Mouse (Mus musculus) MEL (cell line): ENCODE data around the gene Cntnap2. TPM values are rescaled to one million over a fixed set of nuclear protein-coding genes. Genes with fewer than 3 reads are reported as not detected.

Experiments used
- DNase-seq: peaks from one replicate; pipeline ENCODE4 v3.0.0; 2011; ENCODE audit warnings: low read depth, low spot score
- H3K27ac ChIP-seq: 2 replicates; pipeline ENCODE4 v1.5.1; 2012; ENCODE audit warnings: low read depth, mild to moderate bottlenecking, control low read depth, low read length, moderate library complexity; ENCODE audit not compliant: control insufficient read depth
- H3K27me3 ChIP-seq, 2 experiments: fragments of 150-350 bp in 1 of 2; sonication (generic) in 1 of 2; 2 replicates each; pipeline ENCODE4 v1.6.1; 2012; ENCODE audit warnings: low read length in 2 of 2, mild to moderate bottlenecking in 2 of 2, improper control_type of control experiment in 1 of 2, moderate library complexity in 1 of 2; ENCODE audit not compliant: insufficient read depth in 2 of 2, control insufficient read depth in 1 of 2
- H3K36me3 ChIP-seq, 2 experiments: 2 replicates each; pipeline ENCODE4 v1.6.1; 2012 to 2014; ENCODE audit warnings: low read length in 2 of 2, improper control_type of control experiment in 1 of 2, inconsistent platforms in 1 of 2, mild to moderate bottlenecking in 1 of 2; ENCODE audit not compliant: insufficient read depth in 2 of 2, control insufficient read depth in 1 of 2
- H3K4me1 ChIP-seq, 2 experiments: fragments of 150-350 bp in 1 of 2; sonication (generic) in 1 of 2; 2 replicates each; pipeline ENCODE4 v1.6.1; 2012; ENCODE audit warnings: low read length in 2 of 2, improper control_type of control experiment in 1 of 2, mild to moderate bottlenecking in 1 of 2; ENCODE audit not compliant: insufficient read depth in 2 of 2, control insufficient read depth in 1 of 2
- H3K4me3 ChIP-seq, 2 experiments: fragments of 150-350 bp in 1 of 2; sonication (generic) in 1 of 2; 2 replicates each; pipeline ENCODE4 v1.5.1; 2012; ENCODE audit warnings: low read depth in 2 of 2, low read length in 2 of 2, mild to moderate bottlenecking in 2 of 2, moderate library complexity in 2 of 2, control low read depth in 1 of 2, improper control_type of control experiment in 1 of 2; ENCODE audit not compliant: control insufficient read depth in 1 of 2, insufficient read depth in 1 of 2
- H3K79me2 ChIP-seq: 2 replicates; pipeline ENCODE4 v1.6.1; 2012; ENCODE audit warnings: mild to moderate bottlenecking, low read length, moderate library complexity; ENCODE audit not compliant: control insufficient read depth, poor library complexity, insufficient read depth
- H3K9ac ChIP-seq: 2 replicates; pipeline ENCODE4 v1.6.1; 2012; ENCODE audit warnings: low read depth, mild to moderate bottlenecking, control low read depth, low read length, moderate library complexity; ENCODE audit not compliant: control insufficient read depth, poor library complexity, severe bottlenecking
- H3K9me3 ChIP-seq: fragments of 150-350 bp; sonication (generic); replicated peaks from 2 replicates; pipeline ENCODE4 v1.6.1; 2012; ENCODE audit warnings: mild to moderate bottlenecking, low read length, improper control_type of control experiment, moderate library complexity; ENCODE audit not compliant: insufficient read depth
- BHLHE40 ChIP-seq: IDR thresholded peaks from 2 replicates; pipeline ENCODE4 v1.6.1; 2012; ENCODE audit warnings: low read depth, mild to moderate bottlenecking, inconsistent platforms, low read length, improper control_type of control experiment, borderline replicate concordance
- CHD1 ChIP-seq: IDR thresholded peaks from 2 replicates; pipeline ENCODE4 v1.6.1; 2012; ENCODE audit warnings: low read depth, mild to moderate bottlenecking, inconsistent platforms, low read length, improper control_type of control experiment
- CTCF ChIP-seq, 3 experiments: IDR thresholded peaks in 2 of 3; conservative IDR thresholded peaks in 1 of 3; 2 replicates each; pipeline ENCODE4 v1.5.1; 2011 to 2012; ENCODE audit warnings: low read length in 3 of 3, low read depth in 2 of 3, mild to moderate bottlenecking in 2 of 3, improper control_type of control experiment in 1 of 3, inconsistent platforms in 1 of 3, mixed read lengths in 1 of 3, moderate library complexity in 1 of 3; ENCODE audit not compliant: control insufficient read depth in 1 of 3, insufficient read depth in 1 of 3, poor library complexity in 1 of 3, severe bottlenecking in 1 of 3
- EP300 ChIP-seq, 2 experiments: IDR thresholded peaks; 2 replicates each; pipeline ENCODE4 v1.6.1; 2011; ENCODE audit warnings: improper control_type of control experiment in 2 of 2, low read length in 2 of 2, low read depth in 1 of 2, mild to moderate bottlenecking in 1 of 2
- GABPA ChIP-seq: IDR thresholded peaks from 2 replicates; pipeline ENCODE4 v1.6.1; 2012; ENCODE audit warnings: low read depth, mild to moderate bottlenecking, inconsistent platforms, low read length, improper control_type of control experiment, moderate library complexity
- GATA1 ChIP-seq: IDR thresholded peaks from 2 replicates; pipeline ENCODE4 v1.6.1; 2011; ENCODE audit warnings: low read depth, low read length, improper control_type of control experiment
- NRF1 ChIP-seq: IDR thresholded peaks from 2 replicates; pipeline ENCODE4 v1.6.1; 2014; ENCODE audit warnings: low read depth, mild to moderate bottlenecking, inconsistent platforms, low read length, improper control_type of control experiment, moderate library complexity; ENCODE audit not compliant: poor library complexity, insufficient read depth, severe bottlenecking
- POLR2AphosphoS2 ChIP-seq: IDR thresholded peaks from 2 replicates; pipeline ENCODE4 v1.6.1; 2011; ENCODE audit warnings: low read length, improper control_type of control experiment
- RAD21 ChIP-seq: IDR thresholded peaks from 2 replicates; pipeline ENCODE4 v1.6.1; 2011; ENCODE audit warnings: mild to moderate bottlenecking, low read depth, low read length, improper control_type of control experiment
- TAL1 ChIP-seq: IDR thresholded peaks from 2 replicates; pipeline ENCODE4 v1.6.1; 2012; ENCODE audit warnings: mild to moderate bottlenecking, inconsistent platforms, low read length, moderate library complexity, mixed read lengths
- UBTF ChIP-seq: IDR thresholded peaks from 2 replicates; pipeline ENCODE4 v1.6.1; 2012; ENCODE audit warnings: low read depth, mild to moderate bottlenecking, inconsistent platforms, low read length, improper control_type of control experiment, moderate library complexity, borderline replicate concordance; ENCODE audit not compliant: insufficient read depth
- USF2 ChIP-seq, 2 experiments: IDR thresholded peaks; 2 replicates each; pipeline ENCODE4 v1.6.1; 2011 to 2012; ENCODE audit warnings: improper control_type of control experiment in 2 of 2, low read length in 2 of 2, borderline replicate concordance in 1 of 2, inconsistent platforms in 1 of 2, low read depth in 1 of 2, mild to moderate bottlenecking in 1 of 2; ENCODE audit not compliant: insufficient read depth in 1 of 2
- ZC3H11A ChIP-seq: IDR thresholded peaks from 2 replicates; pipeline ENCODE4 v1.6.1; 2012; ENCODE audit warnings: low read depth, mild to moderate bottlenecking, inconsistent platforms, low read length, improper control_type of control experiment
- ZMIZ1 ChIP-seq: IDR thresholded peaks from 2 replicates; pipeline ENCODE4 v1.6.1; 2012; ENCODE audit warnings: low read depth, mild to moderate bottlenecking, inconsistent platforms, low read length, improper control_type of control experiment, moderate library complexity
- ZNF384 ChIP-seq: IDR thresholded peaks from 2 replicates; pipeline ENCODE4 v1.6.1; 2012; ENCODE audit warnings: low read depth, mild to moderate bottlenecking, inconsistent platforms, low read length, improper control_type of control experiment
- polyA plus RNA-seq, 2 experiments: library from polyadenylated mRNA; stranded (reverse) in 1 of 2; unstranded in 1 of 2; fragments of >175 nt in 1 of 2; fragments of >200 nt in 1 of 2; gene quantifications; 2 replicates each; pipeline versions ENCODE4 v1.2.1 to v1.2.4; 2012; ENCODE audit warnings: low replicate concordance in 2 of 2, low read depth in 1 of 2; ENCODE audit not compliant: insufficient read length in 2 of 2, insufficient read depth in 1 of 2, missing spikeins in 1 of 2
- total RNA-seq: library from RNA; depleted of rRNA; stranded (reverse); fragments of 300-350 nt; gene quantifications from 2 replicates; pipeline ENCODE4 v1.2.3, GENCODE M21; 2012

Gene Cntnap2
- total and polyA plus RNA-seq, 3 experiments: 0.01 TPM; not detected in 2

DNA sequence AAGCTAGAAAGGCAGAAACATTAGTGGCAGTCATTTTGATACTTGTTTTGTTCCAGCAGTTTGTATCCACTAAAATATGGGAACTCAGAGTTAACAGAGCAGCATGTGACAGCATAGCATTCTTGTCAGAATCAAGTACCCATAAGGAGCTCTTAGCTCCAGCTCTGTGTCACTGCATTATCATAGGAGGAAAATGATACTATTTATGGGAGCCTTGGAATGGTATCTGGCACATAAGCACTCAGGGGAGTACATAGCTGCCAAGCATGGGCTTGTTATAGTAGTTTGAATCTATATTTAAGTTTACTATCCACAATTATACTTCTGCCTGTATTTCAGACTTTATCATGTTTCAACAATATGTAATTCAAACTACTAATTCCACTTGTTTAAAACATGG is 732.5 kb downstream of the Cntnap2 start:
- Histone ChIP-seq H3K4me1 (no peaks in the 10 kb centered on the region), H3K36me3 (no peaks in the 10 kb centered on the region), H3K27ac (no peak overlapping the region), H3K9me3 (no peaks in the 10 kb centered on the region), H3K4me3 (no peak overlapping the region), H3K79me2 (no peaks in the 10 kb centered on the region), H3K9ac (no peak overlapping the region), H3K27me3 (no peaks in the 10 kb centered on the region)
- TF ChIP-seq USF2 (IDR thresholded peaks at IDR 0.05; ENCODE audit: borderline replicate concordance in 1 of 2, insufficient read depth in 1 of 2, low read depth in 1 of 2, low read length in 2 of 2) (no peak), CHD1 (no peak), ZC3H11A (no peak), TAL1 (no peak), BHLHE40 (no peak), UBTF (no peak), EP300 (IDR thresholded peaks at IDR 0.05; ENCODE audit: low read depth in 1 of 2, low read length in 2 of 2) (no peak), RAD21 (no peak), ZNF384 (no peak), CTCF (IDR thresholded peaks at IDR 0.05 in 2 of 3, conservative IDR thresholded peaks at IDR 0.05 in 1 of 3; ENCODE audit: control insufficient read depth in 1 of 3, insufficient read depth in 1 of 3, low read depth in 2 of 3, low read length in 3 of 3, poor library complexity in 1 of 3, severe bottlenecking in 1 of 3) (no peak), NRF1 (no peak), POLR2AphosphoS2 (no peak), ZMIZ1 (no peak), GATA1 (no peak)
- DNase-seq: no peak

GRCm38 (mm10) chr6:45841626-45842341 is 782.6 kb downstream of the Cntnap2 start:
- Histone ChIP-seq H3K79me2 (no peaks in the 10 kb centered on the region), H3K36me3 (no peaks in the 10 kb centered on the region), H3K9ac (no peak overlapping the region), H3K4me1 (no peaks in the 10 kb centered on the region), H3K4me3 (no peak overlapping the region), H3K27ac (no peak overlapping the region), H3K9me3 (no peaks in the 10 kb centered on the region), H3K27me3 (no peaks in the 10 kb centered on the region)
- DNase-seq: no peak
- no peak for TF ChIP-seq TAL1
- TF ChIP-seq GABPA: no peak
- TF ChIP-seq CTCF (IDR thresholded peaks at IDR 0.05 in 2 of 3, conservative IDR thresholded peaks at IDR 0.05 in 1 of 3; ENCODE audit: control insufficient read depth in 1 of 3, insufficient read depth in 1 of 3, low read depth in 2 of 3, low read length in 3 of 3, poor library complexity in 1 of 3, severe bottlenecking in 1 of 3): no peak
